Mouse (Mus musculus) adrenal gland, postnatal 4 days (tissue): Measurements from ENCODE around the gene Olfr143. TPM values are rescaled to one million over a fixed set of nuclear protein-coding genes. Genes with fewer than 3 reads are reported as not detected.

Source experiments
- DNase-seq, 2 experiments: peaks; one replicate each; pipeline ENCODE4 v3.0.0; 2021 to 2022; ENCODE audit warnings: low spot score in 2 of 2, mixed read lengths in 2 of 2
- long read RNA-seq, 2 experiments: library from polyadenylated mRNA; stranded (forward); transcript quantifications; one replicate each; pipeline ENCODE4 v2.0.0; 2021
- total RNA-seq, 2 experiments: library from RNA; stranded (reverse); gene quantifications; 2 replicates each; pipeline ENCODE4 v1.2.3; 2021

The Olfr143 gene
- not detected for total RNA-seq
- long read RNA-seq, experiment 1 = 0 reads
- long read RNA-seq, experiment 2 = 0 reads

GRCm38 (mm10) chr9:38252474-38252873, at the start of gene Olfr143:
Olfr143 (plus strand) TSS chr9:38252774.
- DNase-seq = no peak

GRCm38 (mm10) chr9:38208065-38208464, 44.5 kb upstream of the Olfr143 start, which contains the start of gene Olfr893:
Olfr893 (plus strand) TSS chr9:38208365.
- no peak for DNase-seq

- DNase-seq = no peak
Measured at GRCm38 (mm10) chr9:38217755-38218154, 34.8 kb upstream of the Olfr143 start, which contains the start of gene Olfr894. Olfr894 (plus strand) TSS chr9:38218055.

GRCm38 (mm10) chr9:38267551-38267950, 15.0 kb downstream of the Olfr143 start, which contains the start of gene Olfr895:
Olfr895 (plus strand) TSS chr9:38267851.
- no peak for DNase-seq

GRCm38 (mm10) chr9:38290807-38291206, 38.2 kb downstream of the Olfr143 start, which contains the start of gene Olfr896-ps1:
Olfr896-ps1 (plus strand) TSS chr9:38291107.
- DNase-seq = no peak

Other genes starting within 250 kb of the Olfr143 start
- gene Olfr883, start 227.0 kb upstream of the Olfr143 start, total RNA-seq = not detected
- not detected for gene Olfr884, start 206.2 kb upstream of the Olfr143 start, total RNA-seq
- gene Olfr885, start 191.5 kb upstream of the Olfr143 start, total RNA-seq = not detected
- gene Olfr887, start 168.7 kb upstream of the Olfr143 start, total RNA-seq = not detected
- gene Olfr888, start 144.6 kb upstream of the Olfr143 start, total RNA-seq = not detected
- under 1 TPM in 1 of 2 experiments, not detected in 1; 0.17 TPM for gene Olfr889, start 137.6 kb upstream of the Olfr143 start, total RNA-seq
- not detected for gene Olfr890, start 110.3 kb upstream of the Olfr143 start, total RNA-seq
- not detected for gene Olfr891, start 72.0 kb upstream of the Olfr143 start, total RNA-seq
- not detected for gene Olfr893, start 44.4 kb upstream of the Olfr143 start, total RNA-seq
- not detected for gene Olfr894, start 34.7 kb upstream of the Olfr143 start, total RNA-seq
- gene Olfr895, start 15.1 kb downstream of the Olfr143 start, total RNA-seq = not detected
- not detected for gene Olfr896-ps1, start 38.3 kb downstream of the Olfr143 start, total RNA-seq
- gene Olfr25, start 76.3 kb downstream of the Olfr143 start, total RNA-seq = not detected
- gene Olfr898, start 95.6 kb downstream of the Olfr143 start, total RNA-seq = not detected
- gene Olfr250, start 114.1 kb downstream of the Olfr143 start, total RNA-seq = not detected
- gene Olfr251, start 124.3 kb downstream of the Olfr143 start, total RNA-seq = not detected
- not detected for gene Olfr147, start 148.9 kb downstream of the Olfr143 start, total RNA-seq
- not detected for gene Olfr901, start 176.7 kb downstream of the Olfr143 start, total RNA-seq
- not detected for gene Olfr902, start 194.9 kb downstream of the Olfr143 start, total RNA-seq
- gene Olfr904, start 210.4 kb downstream of the Olfr143 start, total RNA-seq = not detected
- under 1 TPM in 1 of 2 experiments, not detected in 1; 0.08 TPM for gene Olfr905, start 218.3 kb downstream of the Olfr143 start, total RNA-seq
- not detected for gene Olfr906, start 234.3 kb downstream of the Olfr143 start, total RNA-seq
- not detected for gene Olfr907, start 243.0 kb downstream of the Olfr143 start, total RNA-seq